Mouse (Mus musculus) intestine, postnatal 0 days (tissue): ENCODE results near the gene Mafk. TPM values are rescaled to one million over a fixed set of nuclear protein-coding genes. Genes with fewer than 3 reads are reported as not detected.

Source experiments
- ATAC-seq: fragments of 200-750 bp; cut with Nextera tagmentation; 2 replicates; pipeline ENCODE4 v1.8.0; 2017; ENCODE audit warnings: mild to moderate bottlenecking, moderate TSS enrichment, moderate library complexity
- H3K27ac ChIP-seq: fragments of 300-500 bp; sonication (generic); 2 replicates; pipeline ENCODE4 v1.5.1; 2014; ENCODE audit warnings: mild to moderate bottlenecking, low read depth, low read length, moderate library complexity
- H3K27me3 ChIP-seq: fragments of 300-500 bp; sonication (generic); replicated peaks from 2 replicates; pipeline ENCODE4 v1.6.1; 2014; ENCODE audit warnings: low read length, mixed read lengths; ENCODE audit not compliant: control insufficient read depth, insufficient read depth
- H3K36me3 ChIP-seq: fragments of 300-500 bp; sonication (generic); 2 replicates; pipeline ENCODE4 v1.6.1; 2014; ENCODE audit warnings: mild to moderate bottlenecking, moderate library complexity; ENCODE audit not compliant: control insufficient read depth, insufficient read depth
- H3K4me1 ChIP-seq: fragments of 300-500 bp; sonication (generic); replicated peaks from 2 replicates; pipeline ENCODE4 v1.6.1; 2014; ENCODE audit warnings: antibody characterized with exemption, low read length, mixed read lengths; ENCODE audit not compliant: control insufficient read depth, insufficient read depth
- H3K4me2 ChIP-seq: fragments of 300-500 bp; sonication (generic); replicated peaks from 2 replicates; pipeline ENCODE4 v1.6.1; 2014; ENCODE audit warnings: low read depth, mild to moderate bottlenecking, moderate library complexity
- H3K4me3 ChIP-seq: fragments of 300-500 bp; sonication (generic); 2 replicates; pipeline ENCODE4 v1.5.1; 2014; ENCODE audit warnings: low read depth, low read length
- H3K9ac ChIP-seq: fragments of 300-500 bp; sonication (generic); 2 replicates; pipeline ENCODE4 v1.6.1; 2014; ENCODE audit warnings: mild to moderate bottlenecking, low read depth, low read length
- H3K9me3 ChIP-seq: fragments of 300-500 bp; sonication (generic); 2 replicates; pipeline ENCODE4 v1.6.1; 2016; ENCODE audit warnings: mixed run types; ENCODE audit not compliant: control insufficient read depth
- CTCF ChIP-seq: sonication (generic); IDR thresholded peaks from 2 replicates; pipeline ENCODE4 v1.5.1; 2016; ENCODE audit warnings: low read depth, mild to moderate bottlenecking, control low read depth, antibody characterized with exemption, moderate library complexity
- WGBS: fragments of 180-500 bp; shearing (Covaris S2); extraction: QIAGEN DNeasy Blood & Tissue Kit; methylation state at CpG from one replicate; pipeline ENCODE4 v1.1.7; 2014; 5-methylcytosine and 5-hydroxymethylcytosine counted together
- microRNA-seq: library from miRNA; unstranded; fragments of <30 nt; microRNA quantifications from one replicate; pipeline ENCODE4, GENCODE M21; 2016
- polyA plus RNA-seq: library from polyadenylated mRNA; unstranded; fragments of >200 nt; fragmentation: Nextera tagmentation; extraction: Ambion mirVana; gene quantifications from 2 replicates; pipeline ENCODE4 v1.2.1, GENCODE M21; 2015

The Mafk gene
- polyA plus RNA-seq, 1 experiment from 2014 or later = 23.1 TPM

GRCm38 (mm10) chr5:139838476-139838892, 47.2 kb downstream of the Mafk start:
- WGBS = 27% methylated on average over 2 of the region's 2 CpGs
- TF ChIP-seq CTCF = peak; percentile 66
- Histone ChIP-seq H3K4me2 (no peak overlapping the region), H3K4me3 (no peak overlapping the region), H3K36me3 (no peaks in the 10 kb centered on the region), H3K27me3 (no peaks in the 10 kb centered on the region), H3K27ac (no peak overlapping the region), H3K9ac (no peak overlapping the region), H3K4me1 (no peaks in the 10 kb centered on the region), H3K9me3 (no peaks in the 10 kb centered on the region)
- no peak for ATAC-seq

- TF ChIP-seq CTCF = no peak
- Histone ChIP-seq H3K4me1 (no peaks in the 10 kb centered on the region), H3K27ac (no peak overlapping the region), H3K9ac (no peak overlapping the region), H3K9me3 (no peaks in the 10 kb centered on the region), H3K27me3 (no peaks in the 10 kb centered on the region), H3K4me3 (no peak overlapping the region), H3K4me2 (no peak overlapping the region), H3K36me3 (no peaks in the 10 kb centered on the region)
- 40% methylated on average over 3 of the region's 3 CpGs for WGBS
- ATAC-seq = no peak
Observed at GRCm38 (mm10) chr5:139839142-139839541, 47.8 kb downstream of the Mafk start.

GRCm38 (mm10) chr5:139849626-139850320, 58.5 kb downstream of the Mafk start:
- Histone ChIP-seq H3K4me3 (no peak overlapping the region), H3K9ac (no peak overlapping the region), H3K36me3 (no peaks in the 10 kb centered on the region), H3K4me1 (no peaks in the 10 kb centered on the region), H3K4me2 (no peak overlapping the region), H3K9me3 (no peaks in the 10 kb centered on the region), H3K27me3 (no peaks in the 10 kb centered on the region; the same call in 1 of the 2 replicates), H3K27ac (no peak overlapping the region)
- no peak for ATAC-seq
- TF ChIP-seq CTCF = no peak
- WGBS = 69% methylated on average over 12 of the region's 12 CpGs

Small RNA genes within 50 kb of the gene (microRNA-seq; reads per million reads assigned to microRNA genes)
- gene Mir7037 = not detected

Other genes with a start within 250 kb of the Mafk start
- not detected in 2 replicates for gene Uncx, start 248.0 kb upstream of the Mafk start, polyA plus RNA-seq
- gene Micall2, start 55.2 kb upstream of the Mafk start, polyA plus RNA-seq = 12.8 and 13.0 TPM in 2 replicates
- 9.9 and 12.7 TPM in 2 replicates for gene Ints1, start 15.8 kb upstream of the Mafk start, polyA plus RNA-seq
- 197 and 218 TPM in 2 replicates for gene Tmem184a, start 28.4 kb downstream of the Mafk start, polyA plus RNA-seq
- gene Gm26938, start 34.9 kb downstream of the Mafk start, polyA plus RNA-seq = not detected in 2 replicates
- gene Psmg3, start 35.4 kb downstream of the Mafk start, polyA plus RNA-seq = 33.9 and 34.4 TPM in 2 replicates
- gene Elfn1, start 116.4 kb downstream of the Mafk start, polyA plus RNA-seq = 0.08 and 0.12 TPM in 2 replicates